Mouse (Mus musculus) bone marrow, adult 2 months (tissue): ENCODE measurements around the gene Clec4g. TPM values are rescaled to one million over a fixed set of nuclear protein-coding genes. Genes with fewer than 3 reads are reported as not detected.

Experiments used
- H3K27ac ChIP-seq: fragments of 200-500 bp; 2 replicates; pipeline ENCODE4 v1.5.1; 2012; ENCODE audit warnings: low read depth, mild to moderate bottlenecking, control low read depth, inconsistent platforms, low read length; ENCODE audit not compliant: control insufficient read depth, poor library complexity, insufficient read depth
- H3K4me1 ChIP-seq: fragments of 200-500 bp; 2 replicates; pipeline ENCODE4 v1.6.1; 2011; ENCODE audit warnings: low read length; ENCODE audit not compliant: control insufficient read depth, insufficient read depth
- H3K4me3 ChIP-seq: fragments of 200-500 bp; replicated peaks from 2 replicates; pipeline ENCODE3; 2011; ENCODE audit warnings: mild to moderate bottlenecking, low read depth, low read length, control low read depth; ENCODE audit not compliant: control insufficient read depth
- CTCF ChIP-seq: fragments of 200-500 bp; IDR thresholded peaks from 2 replicates; pipeline ENCODE4 v1.5.1; 2011; ENCODE audit warnings: low read length, control low read depth; ENCODE audit not compliant: control insufficient read depth, insufficient read depth
- POLR2A ChIP-seq: fragments of 200-500 bp; IDR thresholded peaks from 2 replicates; pipeline ENCODE4 v1.6.1; 2011; ENCODE audit warnings: low read depth, mild to moderate bottlenecking, control low read depth, low read length, borderline replicate concordance; ENCODE audit not compliant: control insufficient read depth
- WGBS: fragments of 180-500 bp; shearing (Covaris S2); methylation state at CpG from one replicate; pipeline ENCODE4 v1.1.7; 2018; 5-methylcytosine and 5-hydroxymethylcytosine counted together
- polyA plus RNA-seq: library from polyadenylated mRNA; stranded (reverse); fragments of >200 nt; gene quantifications from 2 replicates; pipeline ENCODE4 v1.2.4, GENCODE M21; 2011; ENCODE audit warnings: low replicate concordance; ENCODE audit not compliant: missing spikeins, insufficient read depth, insufficient read length

Clec4g gene
- polyA plus RNA-seq, 1 experiment: not detected

GRCm38 (mm10) chr8:3687537-3687936 lies 32.9 kb downstream of the Clec4g start:
- 55% methylated on average over 6 of the region's 6 CpGs for WGBS
- TF ChIP-seq CTCF (peak; percentile 43), POLR2A (no peak)
- no peak overlapping the region for H3K4me3 ChIP-seq
- H3K4me1 ChIP-seq: no peaks in the 10 kb centered on the region; the same call in 1 of the 2 replicates
- no peak overlapping the region for H3K27ac ChIP-seq

GRCm38 (mm10) chr8:3685422-3685821 lies 35.0 kb downstream of the Clec4g start:
- TF ChIP-seq POLR2A (no peak), CTCF (no peak)

GRCm38 (mm10) chr8:3684530-3684929 lies 35.9 kb downstream of the Clec4g start:
- Histone ChIP-seq H3K4me1 (no peaks in the 10 kb centered on the region; the same call in 1 of the 2 replicates), H3K27ac (no peak overlapping the region), H3K4me3 (no peak overlapping the region)
- TF ChIP-seq POLR2A (no peak), CTCF (no peak)

More at GRCm38 (mm10) chr8:3685422-3685821, 35.0 kb downstream of the Clec4g start:
- Histone ChIP-seq H3K4me1 (no peaks in the 10 kb centered on the region; the same call in 1 of the 2 replicates), H3K4me3 (no peak overlapping the region), H3K27ac (no peak overlapping the region)
- 55% methylated on average over 5 of the region's 5 CpGs for WGBS

- H3K27ac ChIP-seq: no peak overlapping the region
- WGBS: 70% methylated on average over 6 of the region's 6 CpGs
- H3K4me3 ChIP-seq: no peak overlapping the region
- no peaks in the 10 kb centered on the region; the same call in 1 of the 2 replicates for H3K4me1 ChIP-seq
- TF ChIP-seq POLR2A (no peak), CTCF (no peak)
These were observed 36.9 kb downstream of the Clec4g start for GRCm38 (mm10) chr8:3683408-3684176.

GRCm38 (mm10) chr8:3682435-3682834 lies 38.0 kb downstream of the Clec4g start:
- Histone ChIP-seq H3K27ac (no peak overlapping the region), H3K4me1 (peaks cover under 1% of the 10 kb centered on the region; the same call in 1 of the 2 replicates), H3K4me3 (no peak overlapping the region)
- 76% methylated on average over 5 of the region's 5 CpGs for WGBS
- no peak for TF ChIP-seq CTCF
- TF ChIP-seq POLR2A: no peak

GRCm38 (mm10) chr8:3679656-3680055 lies 40.8 kb downstream of the Clec4g start:
- WGBS: 76% methylated on average over 5 of the region's 5 CpGs
- H3K4me1 ChIP-seq: peaks cover 1% of the 10 kb centered on the region; the same call in 1 of the 2 replicates
- H3K4me3 ChIP-seq: no peak overlapping the region
- TF ChIP-seq POLR2A (no peak), CTCF (no peak)
- no peak overlapping the region for H3K27ac ChIP-seq

GRCm38 (mm10) chr8:3679236-3679635 lies 41.2 kb downstream of the Clec4g start:
- no peak overlapping the region for H3K4me3 ChIP-seq
- no peak for TF ChIP-seq CTCF
- TF ChIP-seq POLR2A: no peak
- peaks cover 1% of the 10 kb centered on the region; the same call in 1 of the 2 replicates for H3K4me1 ChIP-seq
- no peak overlapping the region for H3K27ac ChIP-seq
- 92% methylated on average over 23 of the region's 23 CpGs for WGBS

- WGBS: 97% methylated on average over 23 of the region's 23 CpGs
- H3K27ac ChIP-seq: no peak overlapping the region
- H3K4me3 ChIP-seq: no peak overlapping the region
- TF ChIP-seq POLR2A: no peak
- TF ChIP-seq CTCF: no peak
- peaks cover 1% of the 10 kb centered on the region; the same call in 1 of the 2 replicates for H3K4me1 ChIP-seq
These were observed 41.6 kb downstream of the Clec4g start for GRCm38 (mm10) chr8:3678831-3679230.
